Mouse (Mus musculus) spleen, adult 2 months (tissue): ENCODE results near the gene 4930556J24Rik.

ENCODE experiments used
- CTCF ChIP-seq: fragments of 200-500 bp; IDR thresholded peaks from 2 replicates; pipeline ENCODE4 v1.5.1; 2011; ENCODE audit warnings: mild to moderate bottlenecking, inconsistent platforms; ENCODE audit not compliant: insufficient read depth, insufficient read length, insufficient replicate concordance; ENCODE audit errors: extremely low read depth
- POLR2A ChIP-seq: fragments of 200-500 bp; IDR thresholded peaks from 2 replicates; pipeline ENCODE4 v1.6.1; 2011; ENCODE audit warnings: low read depth, low read length, inconsistent platforms

GRCm38 (mm10) chr11:3961761-3962160, 14.8 kb downstream of the 4930556J24Rik start:
- TF ChIP-seq POLR2A = no peak
- TF ChIP-seq CTCF = no peak
